Mouse (Mus musculus) forebrain, embryonic 16.5 days (tissue): ENCODE measurements around the gene Lcmt1. TPM values are rescaled to one million over a fixed set of nuclear protein-coding genes. Genes with fewer than 3 reads are reported as not detected.

ENCODE experiments used
- ATAC-seq: fragments of 200-750 bp; cut with Nextera tagmentation; 2 replicates; pipeline ENCODE4 v1.8.0; 2017; ENCODE audit warnings: mild to moderate bottlenecking, moderate library complexity
- H3K27ac ChIP-seq: fragments of 300-500 bp; sonication (generic); 2 replicates; pipeline ENCODE4 v1.5.1; 2014; ENCODE audit warnings: low read length, control low read depth
- H3K27me3 ChIP-seq: fragments of 300-500 bp; sonication (generic); replicated peaks from 2 replicates; pipeline ENCODE4 v1.6.1; 2014; ENCODE audit warnings: low read length; ENCODE audit not compliant: control insufficient read depth, insufficient read depth
- H3K36me3 ChIP-seq: fragments of 300-500 bp; sonication (generic); 2 replicates; pipeline ENCODE4 v1.6.1; 2014; ENCODE audit not compliant: control insufficient read depth, insufficient read depth
- H3K4me1 ChIP-seq: fragments of 300-500 bp; sonication (generic); replicated peaks from 2 replicates; pipeline ENCODE4 v1.6.1; 2014; ENCODE audit warnings: low read length; ENCODE audit not compliant: control insufficient read depth, insufficient read depth
- H3K4me2 ChIP-seq: fragments of 300-500 bp; sonication (generic); 2 replicates; pipeline ENCODE4 v1.6.1; 2014; ENCODE audit warnings: mild to moderate bottlenecking, low read length, control low read depth
- H3K4me3 ChIP-seq: fragments of 300-500 bp; sonication (generic); replicated peaks from 2 replicates; pipeline ENCODE4 v1.5.1; 2014; ENCODE audit warnings: mild to moderate bottlenecking, low read length, control low read depth
- H3K9ac ChIP-seq: fragments of 300-500 bp; sonication (generic); replicated peaks from 2 replicates; pipeline ENCODE4 v1.6.1; 2014; ENCODE audit warnings: low read depth, low read length, control low read depth
- H3K9me3 ChIP-seq: fragments of 300-500 bp; sonication (generic); 2 replicates; pipeline ENCODE4 v1.6.1; 2016; ENCODE audit warnings: low read length; ENCODE audit not compliant: control insufficient read depth
- WGBS: fragments of 180-500 bp; shearing (Covaris S2); extraction: QIAGEN DNeasy Blood & Tissue Kit; methylation state at CpG from one replicate; pipeline ENCODE4 v1.1.7; 2014; 5-methylcytosine and 5-hydroxymethylcytosine counted together
- polyA plus RNA-seq: library from polyadenylated mRNA; unstranded; fragments of >200 nt; fragmentation: Nextera tagmentation; extraction: Ambion mirVana; gene quantifications from 2 replicates; pipeline ENCODE4 v1.2.1, GENCODE M21; 2015

Gene Lcmt1
- polyA plus RNA-seq, 1 experiment from 2014 or later: 105 TPM

DNA sequence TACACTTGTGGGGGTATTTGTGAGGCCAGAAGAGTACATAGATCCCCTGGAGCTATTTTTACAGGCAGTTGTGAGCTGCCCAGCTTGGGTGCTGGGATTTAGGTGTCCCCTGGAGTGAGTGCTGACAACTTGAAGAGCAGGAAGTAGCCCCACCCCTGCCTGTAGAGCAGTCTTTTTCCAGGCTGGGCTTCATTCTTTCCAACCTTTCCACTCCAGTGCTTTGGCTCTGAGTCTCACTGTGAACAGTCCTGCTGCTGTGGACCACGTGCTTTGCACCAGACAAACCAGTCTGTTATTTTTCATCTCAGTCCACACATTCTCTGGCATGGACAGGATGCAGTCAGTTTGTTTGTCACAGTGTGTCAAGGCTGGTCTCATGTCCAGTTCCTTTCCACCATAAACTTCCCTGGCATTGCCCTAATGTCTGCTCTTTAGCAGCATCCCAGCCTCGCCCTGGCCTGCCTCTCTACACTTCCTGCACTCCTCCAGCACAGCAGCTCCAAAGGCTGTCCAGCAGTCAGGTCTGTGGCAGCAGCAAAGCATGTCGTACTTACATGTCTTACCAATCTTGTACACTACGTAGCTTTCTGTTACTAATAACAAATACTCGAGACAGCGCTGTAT is 55.7 kb downstream of the Lcmt1 start:
- ATAC-seq: no peak
- Histone ChIP-seq H3K36me3 (peaks cover 16% of the 10 kb centered on the region), H3K4me1 (no peaks in the 10 kb centered on the region), H3K4me3 (no peak overlapping the region), H3K27ac (no peak overlapping the region), H3K4me2 (no peak overlapping the region), H3K27me3 (no peaks in the 10 kb centered on the region), H3K9me3 (no peaks in the 10 kb centered on the region), H3K9ac (no peak overlapping the region)
- WGBS: 88% methylated on average over 6 of the region's 6 CpGs

DNA sequence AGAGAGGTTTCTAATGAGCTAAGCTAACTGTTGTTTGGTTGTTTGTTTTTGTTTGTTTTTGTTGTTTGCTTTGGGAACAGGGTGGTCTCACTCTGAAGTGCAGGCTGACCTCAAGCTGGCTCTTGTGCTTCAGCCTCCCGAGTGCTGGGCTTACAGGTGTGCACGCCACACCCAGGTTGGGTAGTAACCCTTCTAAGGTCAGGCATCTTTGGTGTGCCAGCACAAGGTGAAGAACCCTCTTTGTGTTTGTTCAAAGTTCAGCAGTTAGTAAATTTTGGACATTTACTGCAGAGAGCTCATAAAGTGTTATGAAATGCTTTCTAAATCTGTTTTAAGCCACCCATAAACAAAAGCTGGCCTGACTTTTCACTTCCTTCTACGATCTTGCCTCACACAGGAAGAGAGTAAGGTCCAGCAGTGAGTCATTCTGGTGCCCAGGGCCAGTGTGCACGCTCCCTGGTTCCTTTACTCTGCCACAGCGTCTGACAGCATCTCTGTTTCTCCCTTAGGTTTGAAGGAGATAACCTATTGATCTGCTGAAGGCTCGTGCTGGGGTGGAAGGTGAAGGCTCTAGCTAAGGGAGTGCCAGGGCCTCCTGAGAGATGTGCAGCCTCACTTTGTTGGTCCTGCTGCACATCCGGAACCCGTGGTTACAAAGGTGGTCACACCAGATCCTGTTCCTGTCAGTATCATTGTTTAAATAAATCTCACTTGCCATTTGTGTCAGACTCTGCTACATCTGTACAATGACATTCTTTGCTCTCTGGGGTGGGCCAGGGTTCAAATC is 60.2 kb downstream of the Lcmt1 start:
- Histone ChIP-seq H3K9me3 (no peaks in the 10 kb centered on the region), H3K4me3 (no peak overlapping the region), H3K36me3 (peaks cover 7% of the 10 kb centered on the region), H3K4me1 (no peaks in the 10 kb centered on the region), H3K27me3 (no peaks in the 10 kb centered on the region), H3K4me2 (no peak overlapping the region), H3K9ac (no peak overlapping the region), H3K27ac (no peak overlapping the region)
- no peak for ATAC-seq
- WGBS: 94% methylated on average over 8 of the region's 8 CpGs

DNA sequence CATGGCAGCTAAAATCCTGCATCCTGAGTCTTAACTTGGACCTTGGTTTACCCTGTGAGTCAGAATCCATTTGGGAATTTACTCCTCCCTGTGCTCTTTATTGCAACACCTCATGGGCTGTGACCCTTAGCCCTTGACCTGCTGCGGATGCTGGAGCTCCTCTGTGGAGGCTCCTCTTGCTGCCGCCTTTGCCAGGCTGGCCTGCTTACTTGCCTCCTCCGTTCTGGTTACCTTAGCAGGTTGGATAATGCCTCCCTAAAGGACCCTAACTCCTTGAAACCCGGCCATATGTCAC is 60.8 kb downstream of the Lcmt1 start:
- Histone ChIP-seq H3K36me3 (peaks cover 7% of the 10 kb centered on the region), H3K27me3 (no peaks in the 10 kb centered on the region), H3K4me1 (no peaks in the 10 kb centered on the region), H3K27ac (no peak overlapping the region), H3K4me3 (no peak overlapping the region), H3K4me2 (no peak overlapping the region), H3K9ac (no peak overlapping the region), H3K9me3 (no peaks in the 10 kb centered on the region)
- 97% methylated on average over 4 of the region's 4 CpGs for WGBS
- no peak for ATAC-seq

DNA sequence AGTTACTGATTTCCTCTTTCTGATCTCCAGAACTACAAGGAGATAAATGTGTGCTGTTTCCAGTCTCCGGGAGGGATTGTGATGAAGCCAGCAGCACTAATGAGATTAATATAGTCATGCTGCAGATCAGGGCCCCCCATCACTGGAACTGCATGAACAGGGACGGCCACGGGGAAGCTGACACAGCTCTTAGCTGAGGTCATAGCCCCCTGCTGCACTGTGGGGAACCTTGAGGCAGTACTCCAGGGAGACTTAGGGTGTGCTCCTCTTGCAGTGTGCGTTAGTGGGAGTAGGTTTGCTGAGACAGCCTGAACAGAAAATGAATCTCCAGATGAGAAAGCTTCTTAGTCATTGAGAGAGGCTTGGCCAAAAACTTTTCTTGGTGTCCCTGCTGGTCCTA is 61.6 kb downstream of the Lcmt1 start:
- Histone ChIP-seq H3K9me3 (no peaks in the 10 kb centered on the region), H3K27me3 (no peaks in the 10 kb centered on the region), H3K36me3 (peaks cover 7% of the 10 kb centered on the region), H3K4me2 (no peak overlapping the region), H3K9ac (no peak overlapping the region), H3K27ac (no peak overlapping the region), H3K4me1 (no peaks in the 10 kb centered on the region), H3K4me3 (no peak overlapping the region)
- 80% methylated on average over 4 of the region's 4 CpGs for WGBS
- no peak for ATAC-seq

DNA sequence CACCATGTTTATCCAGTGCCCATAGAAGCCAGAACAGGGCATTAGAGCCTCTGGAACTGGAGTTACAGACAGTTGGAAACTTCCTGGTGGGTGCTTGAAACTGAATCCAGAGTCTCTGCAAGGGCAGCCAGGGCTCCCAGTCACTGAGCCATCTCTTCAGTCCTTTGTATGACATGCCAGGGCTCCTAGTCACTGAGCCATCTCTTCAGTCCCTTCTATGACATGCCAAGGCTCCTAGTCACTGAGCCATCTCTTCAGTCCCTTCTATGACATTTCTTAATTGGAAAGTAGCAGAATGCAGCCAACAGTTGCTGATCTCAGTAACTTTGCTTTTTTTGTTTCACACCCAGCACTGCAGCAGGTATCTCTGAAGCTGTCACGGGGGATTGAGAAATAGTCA is 72.5 kb downstream of the Lcmt1 start:
- Histone ChIP-seq H3K9ac (no peak overlapping the region), H3K27me3 (no peaks in the 10 kb centered on the region), H3K4me1 (no peaks in the 10 kb centered on the region), H3K4me2 (no peak overlapping the region), H3K27ac (no peak overlapping the region), H3K4me3 (no peak overlapping the region), H3K9me3 (no peaks in the 10 kb centered on the region), H3K36me3 (no peaks in the 10 kb centered on the region)
- 83% methylated on average over 1 of the region's 1 CpGs for WGBS
- ATAC-seq: no peak

DNA sequence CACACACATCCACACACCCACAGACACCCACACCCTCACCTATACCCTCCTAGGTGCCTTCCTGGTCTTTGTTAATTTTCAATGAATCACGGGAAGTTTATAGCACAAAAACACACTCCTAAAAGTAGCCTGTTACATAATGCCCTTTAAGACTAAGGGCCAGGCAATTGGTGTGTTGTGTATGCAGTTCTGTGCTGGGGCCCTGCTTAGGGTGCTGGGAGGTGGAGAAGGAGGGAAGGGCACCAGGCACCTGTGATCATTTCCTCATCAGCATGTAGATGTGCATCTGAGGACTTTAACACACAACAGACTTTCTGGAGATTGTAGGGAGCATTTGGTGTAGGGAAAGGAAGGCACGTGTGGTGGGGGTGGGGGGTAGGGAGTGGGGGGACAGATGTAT is 79.2 kb downstream of the Lcmt1 start:
- no peak for ATAC-seq
- no peak overlapping the region for H3K4me3 ChIP-seq
- WGBS: 93% methylated on average over 2 of the region's 2 CpGs
- no peaks in the 10 kb centered on the region for H3K36me3 ChIP-seq
- H3K9ac ChIP-seq: no peak overlapping the region
- no peak overlapping the region for H3K27ac ChIP-seq
- H3K4me2 ChIP-seq: no peak overlapping the region
- H3K4me1 ChIP-seq: no peaks in the 10 kb centered on the region
- no peaks in the 10 kb centered on the region for H3K9me3 ChIP-seq
- H3K27me3 ChIP-seq: no peaks in the 10 kb centered on the region

DNA sequence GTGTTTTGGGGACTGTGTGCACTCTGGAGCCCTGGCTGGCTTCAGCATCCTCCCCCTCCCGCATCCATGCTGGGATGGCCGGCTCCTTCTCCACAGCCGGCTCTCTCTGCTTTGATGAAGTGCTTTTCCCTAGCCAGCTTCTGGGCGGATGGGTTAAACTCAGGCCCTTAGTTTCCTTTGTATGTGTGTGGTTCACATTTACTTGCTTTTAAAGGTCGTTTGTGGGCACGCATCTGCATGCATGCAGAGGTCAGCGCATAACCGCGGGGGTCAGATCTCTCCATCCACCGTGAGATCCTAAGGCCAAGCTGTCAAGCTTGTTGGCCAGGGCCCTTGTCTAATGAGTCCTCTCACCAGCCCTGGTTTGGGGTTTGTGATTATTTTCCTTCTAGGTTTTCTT is 80.1 kb downstream of the Lcmt1 start:
- H3K4me3 ChIP-seq: no peak overlapping the region
- 72% methylated on average over 10 of the region's 10 CpGs for WGBS

DNA sequence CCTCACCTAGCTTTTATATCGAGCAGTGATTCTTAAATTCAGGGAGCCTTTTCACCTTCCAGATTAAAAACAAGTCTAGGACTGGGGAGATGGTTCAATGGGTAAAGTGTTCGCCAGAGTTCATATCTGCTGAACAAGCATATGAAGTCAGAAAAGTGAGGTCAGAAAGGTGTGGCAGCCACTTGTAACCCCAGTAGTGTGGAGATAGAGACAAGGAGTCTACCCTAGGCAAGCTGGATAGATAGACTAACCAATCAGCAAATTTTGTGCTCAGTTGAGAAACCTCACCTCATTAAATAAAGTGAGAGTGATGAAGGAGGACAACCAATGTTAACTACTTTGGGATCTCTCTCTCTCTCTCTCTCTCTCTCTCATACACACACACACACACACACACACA is 80.9 kb downstream of the Lcmt1 start:
- Histone ChIP-seq H3K27me3 (no peaks in the 10 kb centered on the region), H3K4me3 (no peak overlapping the region), H3K36me3 (no peaks in the 10 kb centered on the region), H3K27ac (no peak overlapping the region), H3K9ac (no peak overlapping the region), H3K9me3 (no peaks in the 10 kb centered on the region), H3K4me1 (no peaks in the 10 kb centered on the region), H3K4me2 (no peak overlapping the region)
- no peak for ATAC-seq
- 91% methylated on average over 2 of the region's 2 CpGs for WGBS

More for the DNA sequence above, 80.1 kb downstream of the Lcmt1 start:
- no peaks in the 10 kb centered on the region for H3K9me3 ChIP-seq
- no peak overlapping the region for H3K9ac ChIP-seq
- no peak overlapping the region for H3K4me2 ChIP-seq
- H3K27ac ChIP-seq: no peak overlapping the region
- H3K4me1 ChIP-seq: no peaks in the 10 kb centered on the region
- no peaks in the 10 kb centered on the region for H3K27me3 ChIP-seq
- no peaks in the 10 kb centered on the region for H3K36me3 ChIP-seq
- ATAC-seq: no peak

DNA sequence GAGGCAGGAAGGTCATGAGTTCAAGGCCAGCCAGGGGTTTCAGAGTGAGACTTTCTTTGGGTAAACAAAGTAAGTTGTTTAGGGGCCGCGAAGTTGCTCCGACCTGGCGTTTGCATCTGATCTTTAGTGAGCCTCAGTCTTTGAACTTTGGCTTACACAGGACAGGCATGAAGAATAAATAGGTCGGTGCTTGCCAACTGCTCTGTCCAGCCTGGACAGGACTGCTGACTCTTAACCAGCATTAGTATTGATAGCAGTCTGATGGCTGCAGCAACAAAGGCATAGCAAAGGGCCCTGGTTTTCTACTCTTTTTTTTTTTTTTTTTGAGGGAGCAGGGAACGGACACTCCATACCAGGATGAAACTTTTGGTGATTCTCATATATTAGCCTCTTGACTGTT is 83.0 kb downstream of the Lcmt1 start:
- no peaks in the 10 kb centered on the region for H3K36me3 ChIP-seq
- H3K27ac ChIP-seq: no peak overlapping the region
- no peaks in the 10 kb centered on the region for H3K4me1 ChIP-seq
- H3K9me3 ChIP-seq: no peaks in the 10 kb centered on the region
- no peak overlapping the region for H3K9ac ChIP-seq
- no peak overlapping the region for H3K4me3 ChIP-seq
- no peaks in the 10 kb centered on the region for H3K27me3 ChIP-seq
- no peak for ATAC-seq
- H3K4me2 ChIP-seq: no peak overlapping the region
- WGBS: 87% methylated on average over 6 of the region's 6 CpGs
